Mouse (Mus musculus) G1E (cell line): ENCODE measurements around the gene Trp53rkb.

Experiments used
- CTCF ChIP-seq: IDR thresholded peaks from 2 replicates; pipeline ENCODE4 v1.5.1; 2012; ENCODE audit warnings: low read depth, low read length, inconsistent platforms, mixed read lengths
- GATA1 ChIP-seq: IDR thresholded peaks from 2 replicates; pipeline ENCODE4 v1.6.1; 2012; ENCODE audit warnings: borderline replicate concordance, low read length, inconsistent platforms, mixed read lengths
- GATA2 ChIP-seq: IDR thresholded peaks from 2 replicates; pipeline ENCODE4 v1.6.1; 2012; ENCODE audit warnings: low read depth, low read length, inconsistent platforms, borderline replicate concordance
- POLR2AphosphoS5 ChIP-seq: IDR thresholded peaks from 2 replicates; pipeline ENCODE4 v1.6.1; 2012; ENCODE audit warnings: low read depth, low read length, inconsistent platforms; ENCODE audit not compliant: insufficient replicate concordance
- TAL1 ChIP-seq: conservative IDR thresholded peaks from 2 replicates; pipeline ENCODE4 v1.6.1; 2012; ENCODE audit warnings: low read depth, low read length, inconsistent platforms, mixed read lengths

DNA sequence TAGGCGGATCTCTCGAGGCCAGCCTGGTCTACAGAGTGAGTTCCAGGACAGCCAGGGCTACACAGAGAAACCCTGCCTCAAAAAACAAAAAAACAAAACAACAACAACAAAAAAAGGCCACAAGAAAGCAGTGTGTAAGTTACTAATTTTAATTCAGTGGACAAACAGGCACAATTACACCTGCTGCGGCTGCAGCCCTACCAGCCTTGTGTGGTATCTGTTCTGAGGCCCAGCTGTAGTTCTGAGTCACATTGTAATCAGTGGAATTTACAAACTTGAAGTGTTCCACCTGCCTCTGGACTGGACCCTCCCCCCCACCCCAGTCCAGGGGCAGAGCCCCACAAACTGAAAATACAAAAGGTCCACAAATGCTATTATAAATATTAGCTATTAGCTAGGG, 11.0 kb downstream of the Trp53rkb start:
- TF ChIP-seq CTCF = no peak
- no peak for TF ChIP-seq GATA1
- TF ChIP-seq TAL1 = no peak
- TF ChIP-seq POLR2AphosphoS5 = no peak
- TF ChIP-seq GATA2 = no peak
